Mouse (Mus musculus) G1E (cell line): ENCODE data around the gene Gsdmc4.
"Not testable (repeated sequence)": the region's sequence is repeated elsewhere in the genome, so short reads cannot be mapped to it uniquely, and the experiment has no call there.

Experiments used
- CTCF ChIP-seq: IDR thresholded peaks from 2 replicates; pipeline ENCODE4 v1.5.1; 2012; ENCODE audit warnings: low read depth, low read length, inconsistent platforms, mixed read lengths
- GATA1 ChIP-seq: IDR thresholded peaks from 2 replicates; pipeline ENCODE4 v1.6.1; 2012; ENCODE audit warnings: borderline replicate concordance, low read length, inconsistent platforms, mixed read lengths
- GATA2 ChIP-seq: IDR thresholded peaks from 2 replicates; pipeline ENCODE4 v1.6.1; 2012; ENCODE audit warnings: low read depth, low read length, inconsistent platforms, borderline replicate concordance
- POLR2AphosphoS5 ChIP-seq: IDR thresholded peaks from 2 replicates; pipeline ENCODE4 v1.6.1; 2012; ENCODE audit warnings: low read depth, low read length, inconsistent platforms; ENCODE audit not compliant: insufficient replicate concordance
- TAL1 ChIP-seq: conservative IDR thresholded peaks from 2 replicates; pipeline ENCODE4 v1.6.1; 2012; ENCODE audit warnings: low read depth, low read length, inconsistent platforms, mixed read lengths

DNA sequence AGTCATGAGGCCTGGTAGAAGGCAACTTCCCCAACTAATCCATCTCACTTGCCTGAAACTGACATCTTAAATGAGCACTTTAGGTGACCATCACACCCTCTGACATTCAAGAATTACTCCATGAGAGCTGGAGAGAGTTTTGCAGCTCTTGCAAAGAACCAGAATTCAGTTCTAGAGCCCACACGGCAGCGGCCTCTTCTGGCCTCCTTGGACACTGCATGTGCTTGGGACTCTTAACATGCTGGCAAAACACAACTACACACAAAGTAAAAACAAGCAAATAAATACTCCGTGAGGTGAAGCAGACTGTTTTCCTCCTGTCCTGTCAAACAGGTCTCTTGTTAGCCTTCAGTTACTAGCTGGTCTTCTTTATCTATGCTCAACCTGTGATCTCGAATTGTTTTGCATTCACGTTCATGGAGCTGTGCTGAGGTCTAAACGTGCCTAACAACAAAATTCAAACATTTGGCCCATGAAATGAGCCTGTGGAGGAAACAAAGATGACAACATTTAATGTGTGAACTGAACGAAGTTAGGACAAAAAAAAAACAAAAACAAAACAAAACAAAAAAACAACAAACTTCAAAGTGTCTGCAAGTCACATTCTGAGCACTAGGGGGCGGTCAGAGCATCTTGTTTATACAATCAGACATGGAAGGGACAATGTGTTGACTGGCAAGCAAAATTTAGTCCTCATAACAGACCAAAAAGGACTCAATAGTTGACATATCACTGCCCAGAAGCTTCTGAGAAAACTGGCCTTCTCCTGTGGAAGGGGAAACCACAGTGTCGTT is 16.3 kb downstream of the Gsdmc4 start:
- TF ChIP-seq CTCF: peak; percentile 49
- not testable (repeated sequence) for TF ChIP-seq POLR2AphosphoS5, TAL1, GATA1, GATA2
